Mouse (Mus musculus): ENCODE results near the gene Slc7a8. TPM values are rescaled to one million over a fixed set of nuclear protein-coding genes. Genes with fewer than 3 reads are reported as not detected.

Gene Slc7a8
- polyA plus RNA-seq, 1 experiment: 0.25 TPM

DNA sequence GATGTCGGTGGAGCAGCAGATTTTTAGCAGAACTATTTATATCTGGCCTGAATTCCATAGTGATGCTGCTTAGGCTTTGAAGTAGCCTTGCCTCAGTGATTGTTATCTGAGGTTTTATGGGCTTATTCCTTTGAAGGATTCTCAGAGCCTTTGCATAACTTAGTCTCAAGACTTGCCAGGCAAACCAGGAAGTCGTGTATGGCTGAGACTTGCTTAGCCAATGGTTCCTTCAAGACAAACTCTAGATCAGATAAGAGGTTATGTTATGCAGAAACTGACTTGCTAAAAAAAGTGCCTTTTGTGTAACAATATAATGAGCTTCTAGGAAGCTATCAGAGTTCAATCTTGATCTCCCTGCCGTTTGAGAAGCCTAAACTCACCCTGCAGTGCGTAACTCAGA, 20.7 kb upstream of the Slc7a8 start:
- Histone ChIP-seq H3K27me3 (ENCODE audit: control insufficient read depth) (0 out of 2 replicates have a peak, but pooled peaks cover 2% of the 10 kb centered on the region), H3K4me1 (ENCODE audit: control insufficient read depth) (no peaks in the 10 kb centered on the region), H3K36me3 (ENCODE audit: control insufficient read depth) (no peaks in the 10 kb centered on the region), H3K4me3 (replicated peaks) (no peak overlapping the region), H3K9me3 (ENCODE audit: control insufficient read depth, low read length) (no peaks in the 10 kb centered on the region)
- no peak for TF ChIP-seq TAL1 (IDR thresholded peaks at IDR 0.05; ENCODE audit: low read length)
- no peak for TF ChIP-seq GATA1 (IDR thresholded peaks at IDR 0.05; ENCODE audit: low read length)

DNA sequence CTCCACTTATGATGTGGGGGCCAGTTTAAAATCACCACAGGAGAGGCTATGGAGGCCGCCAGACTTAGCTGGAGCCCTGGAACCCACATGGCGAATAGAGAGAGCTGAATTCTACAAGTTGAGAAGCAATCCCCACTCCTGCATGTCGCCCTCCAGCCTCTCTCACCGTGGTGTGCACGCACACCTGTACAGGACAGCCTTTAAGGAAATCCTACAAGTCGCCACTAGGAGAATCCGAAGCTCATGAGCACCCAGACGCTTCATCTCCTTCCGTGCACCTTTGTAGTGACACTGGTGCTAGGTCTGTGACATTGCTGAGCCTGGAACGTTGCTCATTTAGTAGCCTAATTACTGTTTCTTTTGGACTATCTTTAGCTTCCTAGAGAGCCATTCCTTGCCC, 17.9 kb upstream of the Slc7a8 start:
- Histone ChIP-seq H3K27me3 (ENCODE audit: control insufficient read depth) (0 out of 2 replicates have a peak, but pooled peaks cover 2% of the 10 kb centered on the region), H3K4me1 (ENCODE audit: control insufficient read depth) (peaks cover 13% of the 10 kb centered on the region), H3K4me3 (replicated peaks) (no peak overlapping the region), H3K36me3 (ENCODE audit: control insufficient read depth) (no peaks in the 10 kb centered on the region), H3K9me3 (ENCODE audit: control insufficient read depth, low read length) (no peaks in the 10 kb centered on the region)
- TF ChIP-seq TAL1 (IDR thresholded peaks at IDR 0.05; ENCODE audit: low read length) (no peak), GATA1 (IDR thresholded peaks at IDR 0.05; ENCODE audit: low read length) (no peak)

DNA sequence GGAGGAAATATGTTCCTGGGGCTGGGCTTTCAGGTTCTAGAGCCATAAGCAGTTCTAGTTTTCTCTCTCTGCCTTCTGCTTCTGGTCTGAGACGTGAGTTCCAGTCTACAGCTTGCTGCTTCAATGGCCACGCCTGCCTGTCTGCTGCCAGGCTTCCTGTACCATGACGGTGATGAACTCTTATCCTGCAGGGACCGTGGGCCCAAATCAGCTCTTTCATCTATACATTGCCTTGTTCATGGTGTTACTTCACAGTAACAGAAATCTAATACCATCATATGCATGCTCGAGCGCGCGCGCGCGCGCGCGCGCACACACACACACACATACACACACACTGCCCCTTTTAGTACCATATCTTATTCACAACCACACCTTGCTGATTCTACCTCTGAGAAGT, 15.0 kb upstream of the Slc7a8 start:
- Histone ChIP-seq H3K9me3 (ENCODE audit: control insufficient read depth, low read length) (no peaks in the 10 kb centered on the region), H3K27me3 (ENCODE audit: control insufficient read depth) (0 out of 2 replicates have a peak, but pooled peaks cover 2% of the 10 kb centered on the region), H3K4me3 (replicated peaks) (no peak overlapping the region), H3K4me1 (ENCODE audit: control insufficient read depth) (peaks cover 13% of the 10 kb centered on the region), H3K36me3 (ENCODE audit: control insufficient read depth) (no peaks in the 10 kb centered on the region)
- TF ChIP-seq GATA1 (IDR thresholded peaks at IDR 0.05; ENCODE audit: low read length) (no peak), TAL1 (IDR thresholded peaks at IDR 0.05; ENCODE audit: low read length) (no peak)

DNA sequence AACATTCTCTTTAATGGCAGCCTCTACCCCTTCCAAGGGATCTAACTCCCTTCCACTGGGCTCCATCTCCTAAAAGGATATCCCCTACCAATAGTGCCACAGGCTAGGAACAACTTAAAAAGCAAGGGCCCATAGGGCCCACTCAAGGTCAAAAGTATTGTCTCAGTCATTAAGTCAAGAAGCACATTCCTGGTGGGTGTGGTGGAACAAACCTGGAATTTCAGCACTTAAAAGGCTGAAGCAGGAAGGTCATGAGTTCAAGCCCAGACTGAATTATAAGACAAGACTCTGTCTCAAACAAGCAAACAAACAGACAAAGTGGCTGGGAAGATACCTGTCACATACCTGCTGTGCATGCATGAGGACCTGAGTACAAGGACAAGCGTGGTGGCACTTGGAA, 14.2 kb upstream of the Slc7a8 start:
- Histone ChIP-seq H3K9me3 (ENCODE audit: control insufficient read depth, low read length) (no peaks in the 10 kb centered on the region), H3K36me3 (ENCODE audit: control insufficient read depth) (no peaks in the 10 kb centered on the region), H3K27me3 (ENCODE audit: control insufficient read depth) (0 out of 2 replicates have a peak, but pooled peaks cover 2% of the 10 kb centered on the region), H3K4me3 (replicated peaks) (no peak overlapping the region), H3K4me1 (ENCODE audit: control insufficient read depth) (peaks cover 13% of the 10 kb centered on the region)
- no peak for TF ChIP-seq GATA1 (IDR thresholded peaks at IDR 0.05; ENCODE audit: low read length)
- no peak for TF ChIP-seq TAL1 (IDR thresholded peaks at IDR 0.05; ENCODE audit: low read length)

DNA sequence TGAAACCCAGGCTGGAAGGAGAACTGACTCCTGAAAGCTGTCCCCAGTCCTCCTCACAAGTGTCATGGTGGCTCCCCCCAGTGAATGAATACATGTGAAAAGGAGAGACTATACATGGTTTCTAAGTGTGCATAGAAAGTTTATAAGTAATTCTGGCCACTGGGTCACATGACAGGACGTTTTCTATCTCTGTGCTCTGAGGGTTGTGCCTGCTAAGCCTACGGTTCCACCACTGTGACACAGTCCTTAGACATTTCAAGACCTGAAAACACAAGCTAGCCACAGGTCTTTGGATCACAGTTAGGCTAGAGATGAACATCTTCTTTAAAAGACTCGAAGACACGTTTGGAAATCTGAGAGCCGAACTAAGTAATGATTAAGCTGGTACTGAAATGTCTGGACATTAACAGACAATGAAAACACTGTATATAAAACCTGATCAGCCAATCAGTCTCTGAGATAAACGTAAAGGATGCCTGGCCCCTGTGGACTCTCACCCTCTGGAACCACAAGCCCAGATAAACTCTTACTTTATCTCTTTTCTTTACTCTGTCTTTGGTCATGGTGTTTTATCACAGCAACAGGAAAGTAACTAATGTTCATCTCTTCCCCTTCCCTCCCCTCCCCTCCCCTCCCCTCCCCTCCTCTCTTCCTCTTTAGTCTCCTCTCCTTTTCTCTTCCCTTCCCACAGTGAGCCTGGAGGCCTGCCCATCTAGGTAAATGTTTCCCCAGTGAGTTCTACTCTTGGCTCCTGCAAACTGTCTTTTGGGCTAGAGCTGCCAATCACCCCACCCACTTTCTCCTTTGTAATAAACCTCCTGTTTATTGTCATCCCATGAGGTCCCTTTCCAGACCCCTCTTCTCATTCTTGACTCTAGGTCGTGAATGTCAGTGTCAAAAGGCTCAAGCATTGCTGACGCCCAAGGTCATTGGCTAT, 12.4 kb upstream of the Slc7a8 start:
- H3K27me3 ChIP-seq (ENCODE audit: control insufficient read depth): no peaks in the 10 kb centered on the region
- no peak overlapping the region for H3K4me3 ChIP-seq (replicated peaks)
- no peaks in the 10 kb centered on the region for H3K36me3 ChIP-seq (ENCODE audit: control insufficient read depth)
- TF ChIP-seq TAL1 (IDR thresholded peaks at IDR 0.05; ENCODE audit: low read length): no peak
- no peak for TF ChIP-seq GATA1 (IDR thresholded peaks at IDR 0.05; ENCODE audit: low read length)
- peaks cover 13% of the 10 kb centered on the region for H3K4me1 ChIP-seq (ENCODE audit: control insufficient read depth)
- H3K9me3 ChIP-seq (ENCODE audit: control insufficient read depth, low read length): no peaks in the 10 kb centered on the region

DNA sequence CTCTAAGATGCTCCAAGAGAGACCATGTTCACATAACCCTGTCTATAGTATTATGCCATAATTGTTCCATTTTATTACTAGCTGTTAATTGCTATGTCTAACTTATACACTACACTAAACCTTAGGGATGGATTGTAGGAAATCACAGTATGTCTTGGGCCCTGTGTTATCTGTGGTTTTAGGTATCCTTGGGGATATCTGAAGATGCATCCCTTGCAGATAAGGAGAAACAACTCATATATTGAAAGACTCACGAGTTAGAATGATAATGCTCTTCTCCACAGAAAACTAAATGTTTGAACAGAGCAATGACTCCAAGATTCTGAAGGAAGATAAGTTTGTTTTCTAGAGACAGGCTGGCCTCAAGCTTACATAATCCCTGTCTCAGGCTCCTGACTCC, 11.6 kb upstream of the Slc7a8 start:
- Histone ChIP-seq H3K27me3 (ENCODE audit: control insufficient read depth) (no peaks in the 10 kb centered on the region), H3K36me3 (ENCODE audit: control insufficient read depth) (no peaks in the 10 kb centered on the region)

DNA sequence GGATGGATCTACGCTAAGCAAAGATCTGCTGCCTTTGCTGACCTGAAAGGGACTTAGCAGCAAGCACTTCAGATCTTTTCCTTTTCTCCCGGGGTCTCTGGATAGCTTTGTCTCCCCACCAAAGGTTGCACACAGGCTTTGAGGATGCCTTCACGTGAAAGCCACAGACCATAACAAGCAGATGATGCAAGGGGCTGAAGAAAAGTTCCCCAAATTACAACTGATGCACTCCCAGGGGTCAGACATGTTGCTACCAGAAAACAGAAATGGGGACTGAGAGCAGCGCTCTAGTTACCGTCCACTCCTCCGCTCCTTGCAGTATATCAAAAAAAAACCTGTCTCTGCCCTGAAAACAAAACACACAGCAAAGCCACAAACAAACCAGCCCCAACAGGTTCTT, 10.4 kb upstream of the Slc7a8 start:
- Histone ChIP-seq H3K36me3 (ENCODE audit: control insufficient read depth) (no peaks in the 10 kb centered on the region), H3K4me3 (replicated peaks) (no peak overlapping the region), H3K9me3 (ENCODE audit: control insufficient read depth, low read length) (peaks cover 2% of the 10 kb centered on the region; the same call in 1 of the 2 replicates), H3K27me3 (ENCODE audit: control insufficient read depth) (no peaks in the 10 kb centered on the region), H3K4me1 (ENCODE audit: control insufficient read depth) (peaks cover 21% of the 10 kb centered on the region)
- TF ChIP-seq GATA1 (IDR thresholded peaks at IDR 0.05; ENCODE audit: low read length) (no peak), TAL1 (IDR thresholded peaks at IDR 0.05; ENCODE audit: low read length) (no peak)

More for the DNA sequence above, 11.6 kb upstream of the Slc7a8 start:
- Histone ChIP-seq H3K4me1 (ENCODE audit: control insufficient read depth) (peaks cover 16% of the 10 kb centered on the region), H3K9me3 (ENCODE audit: control insufficient read depth, low read length) (peaks cover 2% of the 10 kb centered on the region; the same call in 1 of the 2 replicates), H3K4me3 (replicated peaks) (no peak overlapping the region)
- no peak for TF ChIP-seq TAL1 (IDR thresholded peaks at IDR 0.05; ENCODE audit: low read length)
- TF ChIP-seq GATA1 (IDR thresholded peaks at IDR 0.05; ENCODE audit: low read length): no peak

DNA sequence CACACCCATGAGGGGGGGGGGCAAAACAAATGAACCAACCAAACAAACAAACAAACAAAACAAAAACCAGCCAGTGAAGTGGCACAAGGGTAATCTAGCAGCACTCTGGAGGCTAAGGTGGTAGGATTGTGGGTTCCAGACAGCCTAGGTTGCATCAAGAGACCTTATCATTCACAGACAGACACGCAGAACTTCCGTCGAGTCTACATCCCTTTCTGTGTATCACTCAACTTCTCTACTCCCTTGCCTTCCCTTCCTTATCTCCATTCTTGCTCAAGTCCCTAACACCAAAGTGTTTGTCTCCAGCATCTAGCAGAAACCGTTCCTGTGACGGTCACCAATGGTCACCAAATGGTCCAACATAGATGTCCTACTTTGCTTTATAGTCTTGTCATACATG, 6.5 kb upstream of the Slc7a8 start:
- peaks cover 10% of the 10 kb centered on the region for H3K27me3 ChIP-seq (ENCODE audit: control insufficient read depth)
- TF ChIP-seq GATA1 (IDR thresholded peaks at IDR 0.05; ENCODE audit: low read length) (no peak), TAL1 (IDR thresholded peaks at IDR 0.05; ENCODE audit: low read length) (no peak)
- H3K36me3 ChIP-seq (ENCODE audit: control insufficient read depth): no peaks in the 10 kb centered on the region
- no peak overlapping the region for H3K4me3 ChIP-seq (replicated peaks)
- H3K4me1 ChIP-seq (ENCODE audit: control insufficient read depth): peaks cover 9% of the 10 kb centered on the region
- peaks cover 2% of the 10 kb centered on the region; the same call in 1 of the 2 replicates for H3K9me3 ChIP-seq (ENCODE audit: control insufficient read depth, low read length)

DNA sequence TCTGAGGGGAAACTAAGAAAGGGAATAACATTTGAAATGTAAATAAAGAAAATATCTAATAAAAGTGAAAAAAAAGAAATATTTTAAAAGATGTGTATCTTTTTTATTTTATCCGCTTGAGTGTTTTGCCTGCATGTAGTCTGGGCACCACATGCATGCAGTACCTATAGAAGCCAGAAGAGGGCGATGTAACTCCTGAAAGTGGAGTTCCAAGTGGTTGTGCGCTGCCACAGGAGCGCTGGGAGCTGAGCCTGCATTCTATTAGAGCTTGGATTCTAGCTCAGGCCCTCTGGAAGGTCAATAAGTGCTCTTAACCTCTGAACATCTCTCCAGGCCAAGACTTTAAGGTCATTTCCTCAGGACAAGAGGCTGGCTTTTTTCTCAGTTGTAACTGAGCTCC, 5.5 kb upstream of the Slc7a8 start:
- peaks cover 9% of the 10 kb centered on the region for H3K4me1 ChIP-seq (ENCODE audit: control insufficient read depth)
- H3K4me3 ChIP-seq (replicated peaks): no peak overlapping the region
- TF ChIP-seq TAL1 (IDR thresholded peaks at IDR 0.05; ENCODE audit: low read length) (no peak), GATA1 (IDR thresholded peaks at IDR 0.05; ENCODE audit: low read length) (no peak)
- peaks cover 20% of the 10 kb centered on the region for H3K27me3 ChIP-seq (ENCODE audit: control insufficient read depth)
- H3K9me3 ChIP-seq (ENCODE audit: control insufficient read depth, low read length): peaks cover 2% of the 10 kb centered on the region; the same call in 1 of the 2 replicates
- H3K36me3 ChIP-seq (ENCODE audit: control insufficient read depth): no peaks in the 10 kb centered on the region

Data from erythroblast, embryonic 14.5 days (primary cell).